Mouse (Mus musculus): ENCODE measurements around the gene 2200002J24Rik. TPM values are rescaled to one million over a fixed set of nuclear protein-coding genes. Genes with fewer than 3 reads are reported as not detected.

2200002J24Rik gene
- polyA plus RNA-seq, 1 experiment from 2014 or later: 0.48 TPM

Other genes with a start within 250 kb of the 2200002J24Rik start
- gene Kirrel2, start 241.2 kb upstream of the 2200002J24Rik start, polyA plus RNA-seq (2015; fragmentation: Nextera tagmentation; extraction: Ambion mirVana): 0.03 and 0.37 TPM in 2 replicates
- 0.10 TPM in 1 of 2 replicates, not detected in the other for gene Nphs1, start 240.6 kb upstream of the 2200002J24Rik start, polyA plus RNA-seq (2015; fragmentation: Nextera tagmentation; extraction: Ambion mirVana)
- 57.8 and 78.4 TPM in 2 replicates for gene Prodh2, start 205.3 kb upstream of the 2200002J24Rik start, polyA plus RNA-seq (2015; fragmentation: Nextera tagmentation; extraction: Ambion mirVana)
- 2.6 and 3.0 TPM in 2 replicates for gene Arhgap33, start 163.9 kb upstream of the 2200002J24Rik start, polyA plus RNA-seq (2015; fragmentation: Nextera tagmentation; extraction: Ambion mirVana)
- gene Hspb6, start 146.7 kb upstream of the 2200002J24Rik start, polyA plus RNA-seq (2015; fragmentation: Nextera tagmentation; extraction: Ambion mirVana): 4.9 and 5.3 TPM in 2 replicates
- gene Proser3, start 146.6 kb upstream of the 2200002J24Rik start, polyA plus RNA-seq (2015; fragmentation: Nextera tagmentation; extraction: Ambion mirVana): 2.0 and 2.7 TPM in 2 replicates
- gene Lin37, start 139.1 kb upstream of the 2200002J24Rik start, polyA plus RNA-seq (2015; fragmentation: Nextera tagmentation; extraction: Ambion mirVana): 23.4 and 26.1 TPM in 2 replicates
- gene U2af1l4, start 135.6 kb upstream of the 2200002J24Rik start, polyA plus RNA-seq (2015; fragmentation: Nextera tagmentation; extraction: Ambion mirVana): 32.4 and 35.4 TPM in 2 replicates
- 3.4 and 4.1 TPM in 2 replicates for gene Gm49396, start 135.6 kb upstream of the 2200002J24Rik start, polyA plus RNA-seq (2015; fragmentation: Nextera tagmentation; extraction: Ambion mirVana)
- 60.6 and 65.5 TPM in 2 replicates for gene Psenen, start 135.3 kb upstream of the 2200002J24Rik start, polyA plus RNA-seq (2015; fragmentation: Nextera tagmentation; extraction: Ambion mirVana)
- 2.3 and 2.8 TPM in 2 replicates for gene Igflr1, start 133.5 kb upstream of the 2200002J24Rik start, polyA plus RNA-seq (2015; fragmentation: Nextera tagmentation; extraction: Ambion mirVana)
- 2.4 and 2.9 TPM in 2 replicates for gene Kmt2b, start 110.2 kb upstream of the 2200002J24Rik start, polyA plus RNA-seq (2015; fragmentation: Nextera tagmentation; extraction: Ambion mirVana)
- 0.17 and 0.22 TPM in 2 replicates for gene Zbtb32, start 100.0 kb upstream of the 2200002J24Rik start, polyA plus RNA-seq (2015; fragmentation: Nextera tagmentation; extraction: Ambion mirVana)
- 0.06 TPM in 1 of 2 replicates, not detected in the other for gene Upk1a, start 86.1 kb upstream of the 2200002J24Rik start, polyA plus RNA-seq (2015; fragmentation: Nextera tagmentation; extraction: Ambion mirVana)
- gene Cox6b1, start 72.8 kb upstream of the 2200002J24Rik start, polyA plus RNA-seq (2015; fragmentation: Nextera tagmentation; extraction: Ambion mirVana): 514 and 565 TPM in 2 replicates
- not detected in 2 replicates for gene Etv2, start 63.1 kb upstream of the 2200002J24Rik start, polyA plus RNA-seq (2015; fragmentation: Nextera tagmentation; extraction: Ambion mirVana)
- gene Rbm42, start 48.6 kb upstream of the 2200002J24Rik start, polyA plus RNA-seq (2015; fragmentation: Nextera tagmentation; extraction: Ambion mirVana): 49.4 and 54.0 TPM in 2 replicates
- gene Haus5, start 33.9 kb upstream of the 2200002J24Rik start, polyA plus RNA-seq (2015; fragmentation: Nextera tagmentation; extraction: Ambion mirVana): 31.5 and 36.9 TPM in 2 replicates
- gene Pmis2, start 27.3 kb upstream of the 2200002J24Rik start, polyA plus RNA-seq (2015; fragmentation: Nextera tagmentation; extraction: Ambion mirVana): not detected in 2 replicates
- gene Atp4a, start 13.3 kb downstream of the 2200002J24Rik start, polyA plus RNA-seq (2015; fragmentation: Nextera tagmentation; extraction: Ambion mirVana): 1.7 and 2.9 TPM in 2 replicates
- gene Tmem147, start 30.6 kb downstream of the 2200002J24Rik start, polyA plus RNA-seq (2015; fragmentation: Nextera tagmentation; extraction: Ambion mirVana): 97.4 and 105 TPM in 2 replicates
- gene Gapdhs, start 44.8 kb downstream of the 2200002J24Rik start, polyA plus RNA-seq (2015; fragmentation: Nextera tagmentation; extraction: Ambion mirVana): not detected in 2 replicates
- 0.12 and 0.61 TPM in 2 replicates for gene Sbsn, start 52.5 kb downstream of the 2200002J24Rik start, polyA plus RNA-seq (2015; fragmentation: Nextera tagmentation; extraction: Ambion mirVana)
- gene Dmkn, start 64.8 kb downstream of the 2200002J24Rik start, polyA plus RNA-seq (2015; fragmentation: Nextera tagmentation; extraction: Ambion mirVana): 0.32 and 0.99 TPM in 2 replicates
- gene Krtdap, start 89.0 kb downstream of the 2200002J24Rik start, polyA plus RNA-seq (2015; fragmentation: Nextera tagmentation; extraction: Ambion mirVana): 0.21 and 2.5 TPM in 2 replicates
- 0.94 and 1.2 TPM in 2 replicates for gene Ffar2, start 124.8 kb downstream of the 2200002J24Rik start, polyA plus RNA-seq (2015; fragmentation: Nextera tagmentation; extraction: Ambion mirVana)
- not detected in 2 replicates for gene Ffar3, start 157.3 kb downstream of the 2200002J24Rik start, polyA plus RNA-seq (2015; fragmentation: Nextera tagmentation; extraction: Ambion mirVana)
- gene Ffar1, start 162.6 kb downstream of the 2200002J24Rik start, polyA plus RNA-seq (2015; fragmentation: Nextera tagmentation; extraction: Ambion mirVana): not detected in 2 replicates
- 0.81 and 0.86 TPM in 2 replicates for gene Cd22, start 181.4 kb downstream of the 2200002J24Rik start, polyA plus RNA-seq (2015; fragmentation: Nextera tagmentation; extraction: Ambion mirVana)
- gene Mag, start 215.9 kb downstream of the 2200002J24Rik start, polyA plus RNA-seq (2015; fragmentation: Nextera tagmentation; extraction: Ambion mirVana): 0.32 and 0.39 TPM in 2 replicates
- not detected in 2 replicates for gene Hamp2, start 225.8 kb downstream of the 2200002J24Rik start, polyA plus RNA-seq (2015; fragmentation: Nextera tagmentation; extraction: Ambion mirVana)
- gene Hamp, start 245.1 kb downstream of the 2200002J24Rik start, polyA plus RNA-seq (2015; fragmentation: Nextera tagmentation; extraction: Ambion mirVana): 22.2 and 25.5 TPM in 2 replicates